Mouse (Mus musculus) kidney, adult 11 months (tissue): ENCODE measurements around the gene Glyat.

Experiments
- DNase-seq: peaks from one replicate; pipeline ENCODE4 v3.0.0; 2022

Glyat gene

GRCm38 (mm10) chr19:12685231-12685630, 52.1 kb downstream of the Glyat start:
- no peak for DNase-seq

- DNase-seq, result no peak
These were observed 62.5 kb downstream of the Glyat start, which contains the start of gene Keg1 for GRCm38 (mm10) chr19:12695590-12695989. TSS of gene Keg1 (plus strand) at chr19:12695786.

DNA sequence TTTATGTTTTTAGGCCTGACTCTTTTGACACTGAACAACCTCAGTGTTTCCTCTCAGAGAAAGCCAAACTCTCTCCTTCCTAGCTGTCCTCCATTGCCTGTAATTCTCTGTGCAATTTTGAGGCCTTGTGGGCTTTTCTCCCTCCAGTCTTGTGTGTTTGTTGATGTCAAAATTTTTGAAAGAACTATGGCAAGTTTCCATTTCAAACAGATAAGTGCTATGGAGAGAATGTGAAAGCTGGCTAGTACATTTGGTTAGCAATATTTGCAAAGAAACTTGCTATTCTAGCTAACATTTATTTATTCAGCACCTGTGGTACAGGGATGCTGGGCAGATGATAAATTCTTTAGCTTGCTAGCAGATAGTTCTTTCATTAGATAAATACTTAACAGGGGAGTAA, 63.1 kb downstream of the Glyat start:
- DNase-seq, result no peak
